Mouse (Mus musculus) liver, embryonic 14.5 days (tissue): ENCODE results near the gene Gm9125. TPM values are rescaled to one million over a fixed set of nuclear protein-coding genes. Genes with fewer than 3 reads are reported as not detected.
"Not testable (repeated sequence)": the region's sequence is repeated elsewhere in the genome, so short reads cannot be mapped to it uniquely, and the experiment has no call there.

ENCODE experiments used
- ATAC-seq: fragments of 200-750 bp; cut with Nextera tagmentation; 2 replicates; pipeline ENCODE4 v1.8.0; 2017; ENCODE audit warnings: moderate number of reproducible peaks, mild to moderate bottlenecking, moderate library complexity; ENCODE audit not compliant: insufficient read depth
- DNase-seq, 3 experiments: peaks; one replicate each; pipeline ENCODE4 v3.0.0-alpha.2; 2012 to 2013; ENCODE audit warnings: low read depth in 3 of 3, low spot score in 3 of 3
- H3K27ac ChIP-seq: fragments of 300-500 bp; sonication (generic); 2 replicates; pipeline ENCODE4 v1.5.1; 2014; ENCODE audit warnings: moderate library complexity, mild to moderate bottlenecking, control low read depth, inconsistent platforms
- H3K27me3 ChIP-seq: fragments of 300-500 bp; sonication (generic); 2 replicates; pipeline ENCODE4 v1.6.1; 2014; ENCODE audit warnings: mild to moderate bottlenecking, low read length, moderate library complexity; ENCODE audit not compliant: control insufficient read depth, insufficient read depth
- H3K36me3 ChIP-seq: fragments of 300-500 bp; sonication (generic); replicated peaks from 2 replicates; pipeline ENCODE4 v1.6.1; 2014; ENCODE audit warnings: low read depth; ENCODE audit not compliant: control insufficient read depth, insufficient read depth
- H3K4me1 ChIP-seq, 2 experiments: fragments of 200-500 bp in 1 of 2; fragments of 300-500 bp in 1 of 2; sonication (generic) in 1 of 2; replicated peaks; 2 replicates each; pipeline ENCODE4 v1.6.1; 2012 to 2014; ENCODE audit warnings: antibody characterized with exemption in 1 of 2, inconsistent platforms in 1 of 2, low read length in 1 of 2; ENCODE audit not compliant: control insufficient read depth in 2 of 2, insufficient read depth in 2 of 2
- H3K4me2 ChIP-seq: fragments of 300-500 bp; sonication (generic); 2 replicates; pipeline ENCODE4 v1.6.1; 2014; ENCODE audit warnings: low read depth, mild to moderate bottlenecking, control low read depth, moderate library complexity
- H3K4me3 ChIP-seq, 2 experiments: fragments of 200-500 bp in 1 of 2; fragments of 300-500 bp in 1 of 2; sonication (generic) in 1 of 2; 2 replicates each; pipeline ENCODE4 v1.5.1; 2012 to 2014; ENCODE audit warnings: low read depth in 2 of 2, low read length in 2 of 2, mild to moderate bottlenecking in 2 of 2, control low read depth in 1 of 2, inconsistent platforms in 1 of 2, moderate library complexity in 1 of 2; ENCODE audit not compliant: insufficient read depth in 1 of 2
- H3K9ac ChIP-seq: fragments of 300-500 bp; sonication (generic); replicated peaks from 2 replicates; pipeline ENCODE4 v1.6.1; 2014; ENCODE audit warnings: mild to moderate bottlenecking, control low read depth, moderate library complexity
- H3K9me3 ChIP-seq: fragments of 300-500 bp; sonication (generic); 2 replicates; pipeline ENCODE4 v1.6.1; 2016; ENCODE audit warnings: low read length, mixed read lengths; ENCODE audit not compliant: control insufficient read depth
- WGBS: fragments of 180-500 bp; shearing (Covaris S2); extraction: QIAGEN DNeasy Blood & Tissue Kit; methylation state at CpG from one replicate; pipeline ENCODE4 v1.1.7; 2014; ENCODE audit not compliant: insufficient replicate concordance; 5-methylcytosine and 5-hydroxymethylcytosine counted together
- polyA plus RNA-seq, 2 experiments: library from polyadenylated mRNA; depleted of rRNA in 1 of 2; stranded (reverse) in 1 of 2; unstranded in 1 of 2; fragments of >200 nt; fragmentation: Nextera tagmentation in 1 of 2; extraction: Ambion mirVana in 1 of 2; gene quantifications; 2 replicates each; pipeline versions ENCODE4 v1.2.1 to v1.2.3; 2012 to 2014

Gm9125 gene
- polyA plus RNA-seq (2012; rRNA removed) (not detected in 2 replicates), polyA plus RNA-seq (2014; fragmentation: Nextera tagmentation; extraction: Ambion mirVana) (not detected in 2 replicates)

DNA sequence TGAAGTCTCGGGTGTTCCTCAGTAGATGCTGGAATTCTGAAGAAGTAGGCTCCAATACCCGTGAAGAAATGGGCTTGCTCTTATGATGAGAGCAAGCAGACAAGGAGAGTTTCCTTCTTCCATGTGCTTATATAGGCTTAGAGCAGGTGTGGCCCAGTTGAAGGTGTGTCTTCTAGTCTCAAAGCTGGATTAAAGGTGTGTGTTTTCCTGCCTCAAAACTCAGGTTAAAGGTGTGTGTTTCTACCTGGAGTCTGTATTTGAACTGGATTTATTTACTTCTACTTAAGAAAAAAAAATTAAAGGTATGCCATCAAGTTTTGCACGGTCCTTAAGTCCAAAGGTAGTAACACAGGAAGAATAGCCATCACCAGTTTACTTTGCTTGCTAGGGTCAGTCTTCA is at the start of gene Gm9125:
Gene Gm9125 (minus strand): TSS at position 101 of the 400 bp plus-strand sequence.
- not testable (repeated sequence) for ATAC-seq, H3K27me3 ChIP-seq, H3K4me1 ChIP-seq, H3K4me2 ChIP-seq, DNase-seq, H3K36me3 ChIP-seq, H3K27ac ChIP-seq, H3K9me3 ChIP-seq, H3K4me3 ChIP-seq, H3K9ac ChIP-seq
- 59% methylated on average over 1 of the region's 3 CpGs for WGBS

DNA sequence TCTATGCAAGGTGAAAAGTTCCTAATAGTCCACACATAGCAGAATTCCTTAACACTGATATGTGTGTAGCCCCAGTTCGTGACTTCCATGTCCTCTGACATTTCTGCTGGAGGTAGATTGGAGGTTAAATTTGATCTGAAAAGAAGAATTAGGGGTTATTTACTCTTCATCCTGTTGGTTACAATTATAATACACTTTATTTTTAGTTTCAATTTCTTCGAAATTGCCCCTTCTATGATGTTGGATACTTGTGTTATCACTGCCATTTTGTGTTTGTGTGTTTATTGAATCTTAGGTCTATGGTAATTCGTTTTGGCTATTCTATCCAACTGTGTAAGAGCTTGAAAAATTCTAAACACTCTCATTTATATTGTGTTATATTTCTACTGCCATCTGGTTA is 17.9 kb upstream of the Gm9125 start, which contains the start of gene Gm10697:
Gene Gm10697 (minus strand): TSS at position 101 of the 400 bp plus-strand sequence.
- WGBS = no CpG with 5 or more reads among the region's 3 CpGs
- H3K27me3 ChIP-seq, DNase-seq, H3K9ac ChIP-seq, H3K36me3 ChIP-seq, H3K9me3 ChIP-seq, H3K4me1 ChIP-seq, H3K27ac ChIP-seq, H3K4me3 ChIP-seq, ATAC-seq, H3K4me2 ChIP-seq: not testable (repeated sequence)

DNA sequence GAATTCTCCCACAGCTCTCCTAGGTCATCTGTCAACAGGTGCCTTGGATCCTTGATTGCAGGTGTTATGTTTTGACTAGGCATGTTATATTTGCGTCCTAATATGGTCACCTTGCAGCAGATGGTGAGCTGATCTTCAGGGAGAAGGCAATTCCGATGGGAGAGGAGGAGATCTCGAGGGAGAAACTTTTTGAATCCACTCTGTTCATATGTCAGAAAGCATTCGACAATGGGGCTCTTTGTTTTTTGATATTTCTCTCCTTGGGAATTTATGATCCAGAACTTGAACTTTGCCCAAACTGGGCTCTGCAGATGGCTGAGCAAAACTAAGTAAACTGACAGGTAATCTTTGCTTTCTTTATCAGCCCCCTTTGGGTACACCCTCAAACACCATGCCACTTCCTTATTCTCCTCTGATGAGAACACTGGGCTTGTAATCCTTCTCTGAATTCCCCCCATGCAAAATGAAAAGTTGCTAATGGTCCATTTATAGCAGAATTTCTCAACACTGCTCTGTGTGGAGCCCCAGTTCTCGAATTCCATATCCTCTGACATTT is 5.0 kb downstream of the Gm9125 start:
- not testable (repeated sequence) for H3K4me1 ChIP-seq, H3K36me3 ChIP-seq, H3K9ac ChIP-seq, H3K27ac ChIP-seq, H3K9me3 ChIP-seq, H3K4me3 ChIP-seq, ATAC-seq, H3K27me3 ChIP-seq, DNase-seq, H3K4me2 ChIP-seq
- no CpG with 5 or more reads among the region's 5 CpGs for WGBS

DNA sequence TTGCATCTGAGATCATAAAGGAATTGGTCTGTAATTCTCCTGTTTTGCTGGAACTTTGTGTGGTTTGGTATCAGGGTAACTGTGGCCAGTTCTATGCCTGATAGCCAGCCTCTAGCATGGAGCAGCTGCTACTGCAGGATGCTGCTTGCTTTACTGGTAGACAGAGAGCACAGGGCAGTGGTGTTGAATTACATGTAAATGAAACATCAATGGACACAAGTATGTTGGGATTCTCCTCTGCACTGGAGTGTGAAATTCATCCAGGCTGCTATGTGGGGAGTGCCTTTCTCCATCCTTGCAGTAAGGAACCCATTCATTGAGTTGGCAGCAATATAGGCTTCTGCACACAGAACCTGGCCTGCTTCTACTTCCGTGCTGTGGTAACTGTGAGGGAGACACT is 16.4 kb downstream of the Gm9125 start:
- not testable (repeated sequence) for H3K4me1 ChIP-seq, H3K4me2 ChIP-seq, H3K9ac ChIP-seq, H3K27me3 ChIP-seq, ATAC-seq, H3K27ac ChIP-seq, H3K36me3 ChIP-seq, H3K4me3 ChIP-seq, DNase-seq, H3K9me3 ChIP-seq
- 55% methylated on average over 1 of the region's 1 CpGs for WGBS

DNA sequence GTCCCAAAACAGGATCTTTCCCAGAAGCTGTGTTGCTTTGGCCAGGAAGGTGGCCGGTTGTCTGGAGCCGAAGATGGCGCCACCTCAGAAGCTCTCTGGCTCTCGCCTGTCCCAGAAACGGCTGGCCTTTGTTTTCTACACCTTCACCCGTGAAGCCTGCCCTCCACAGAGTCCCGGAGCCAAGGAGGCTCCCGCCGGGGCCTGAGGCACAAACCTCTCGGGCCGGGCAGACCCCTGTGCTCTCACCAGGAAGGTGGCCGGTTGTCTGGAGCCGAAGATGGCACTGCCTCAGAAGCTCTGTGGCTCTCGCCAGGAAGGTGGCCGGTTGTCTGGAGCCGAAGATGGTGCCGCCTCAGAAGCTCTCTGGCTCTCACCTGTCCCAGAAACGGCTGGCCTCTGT is 20.3 kb downstream of the Gm9125 start:
- not testable (repeated sequence) for H3K27ac ChIP-seq, ATAC-seq, H3K9me3 ChIP-seq, H3K36me3 ChIP-seq, H3K27me3 ChIP-seq, H3K9ac ChIP-seq, H3K4me1 ChIP-seq, H3K4me3 ChIP-seq, H3K4me2 ChIP-seq, DNase-seq
- WGBS = 71% methylated on average over 16 of the region's 18 CpGs

Other genes with a start within 250 kb of the Gm9125 start
- gene Tdpoz3, start 228.9 kb downstream of the Gm9125 start, polyA plus RNA-seq (2012; rRNA removed) = not detected in 2 replicates
- gene Tdpoz3, start 228.9 kb downstream of the Gm9125 start, polyA plus RNA-seq (2014; fragmentation: Nextera tagmentation; extraction: Ambion mirVana) = not detected in 2 replicates
- gene Gm9117, start 111.3 kb downstream of the Gm9125 start, polyA plus RNA-seq (2012; rRNA removed) = not detected in 2 replicates
- gene Gm9117, start 111.3 kb downstream of the Gm9125 start, polyA plus RNA-seq (2014; fragmentation: Nextera tagmentation; extraction: Ambion mirVana) = not detected in 2 replicates
- gene Tdpoz5, start 93.6 kb downstream of the Gm9125 start, polyA plus RNA-seq (2012; rRNA removed) = not detected in 2 replicates
- gene Tdpoz5, start 93.6 kb downstream of the Gm9125 start, polyA plus RNA-seq (2014; fragmentation: Nextera tagmentation; extraction: Ambion mirVana) = not detected in 2 replicates
- gene Gm10697, start 17.8 kb upstream of the Gm9125 start, polyA plus RNA-seq (2012; rRNA removed) = not detected in 2 replicates
- not detected in 2 replicates for gene Gm10697, start 17.8 kb upstream of the Gm9125 start, polyA plus RNA-seq (2014; fragmentation: Nextera tagmentation; extraction: Ambion mirVana)
- not detected in 2 replicates for gene Gm10696, start 123.3 kb upstream of the Gm9125 start, polyA plus RNA-seq (2012; rRNA removed)
- not detected in 2 replicates for gene Gm10696, start 123.3 kb upstream of the Gm9125 start, polyA plus RNA-seq (2014; fragmentation: Nextera tagmentation; extraction: Ambion mirVana)
- not detected in 2 replicates for gene Gm5286, start 141.8 kb upstream of the Gm9125 start, polyA plus RNA-seq (2012; rRNA removed)
- not detected in 2 replicates for gene Gm5286, start 141.8 kb upstream of the Gm9125 start, polyA plus RNA-seq (2014; fragmentation: Nextera tagmentation; extraction: Ambion mirVana)
- not detected in 2 replicates for gene Gm4778, start 209.2 kb upstream of the Gm9125 start, polyA plus RNA-seq (2012; rRNA removed)
- gene Gm4778, start 209.2 kb upstream of the Gm9125 start, polyA plus RNA-seq (2014; fragmentation: Nextera tagmentation; extraction: Ambion mirVana) = not detected in 2 replicates